Mouse (Mus musculus): ENCODE measurements around the gene Zglp1.

DNA sequence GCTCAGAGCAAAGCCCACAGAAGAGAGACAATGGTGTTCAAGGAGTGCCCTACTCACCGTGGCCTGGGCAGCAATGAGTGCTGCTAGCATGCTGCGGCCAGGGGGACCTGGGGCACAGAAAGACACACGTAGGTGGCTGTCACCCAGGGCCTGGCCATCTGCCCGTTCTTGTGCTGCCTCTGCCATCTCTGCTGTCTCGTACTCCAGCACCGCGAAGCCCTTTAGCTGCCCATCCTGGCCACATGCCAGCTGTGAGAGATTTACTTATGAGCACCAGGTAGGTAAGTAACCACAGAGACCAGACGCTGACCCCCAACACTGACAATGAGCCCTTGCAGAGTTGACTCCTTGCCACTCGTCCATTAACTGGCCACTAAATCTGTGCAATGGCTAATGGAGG lies 14.2 kb upstream of the Zglp1 start:
- TF ChIP-seq CTCF (IDR thresholded peaks at IDR 0.05; ENCODE audit: borderline replicate concordance, insufficient read depth, low read length) (no peak), POLR2A (IDR thresholded peaks at IDR 0.05; ENCODE audit: low read depth, low read length) (no peak)
